Mouse (Mus musculus): ENCODE measurements at regions not wholly inside any gene's neighbourhood (a gene's known extent, or its start where the extent isn't known, plus 50 kb on each side); places are given as distances from the start of the nearest gene placed in this dataset.
A peak's percentile ranks its signal among the peaks of the same experiment; 100 is the strongest.

DNA sequence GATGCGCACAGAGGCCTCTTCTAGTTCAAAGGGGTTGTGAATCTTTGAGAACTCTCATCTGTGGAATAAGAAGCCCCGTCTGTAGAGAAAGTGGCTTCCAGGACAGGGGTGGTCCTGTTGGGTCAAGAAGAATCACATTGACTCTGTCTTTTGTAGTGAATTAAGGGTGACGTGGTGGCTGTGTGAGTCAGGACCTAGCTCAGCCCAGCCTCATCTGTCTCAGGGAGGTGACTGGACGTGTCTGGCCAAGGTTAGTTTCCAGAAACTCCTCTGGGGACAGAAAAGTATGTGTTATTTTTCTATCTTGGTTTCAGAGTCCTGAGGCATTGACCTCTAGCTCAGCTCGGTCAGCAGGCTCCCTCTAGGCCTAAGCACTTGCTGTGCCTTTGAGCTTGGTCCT, 73.3 kb upstream of the Lep start:
- DNase-seq (ENCODE audit: low read depth, low spot score) = no peak

DNA sequence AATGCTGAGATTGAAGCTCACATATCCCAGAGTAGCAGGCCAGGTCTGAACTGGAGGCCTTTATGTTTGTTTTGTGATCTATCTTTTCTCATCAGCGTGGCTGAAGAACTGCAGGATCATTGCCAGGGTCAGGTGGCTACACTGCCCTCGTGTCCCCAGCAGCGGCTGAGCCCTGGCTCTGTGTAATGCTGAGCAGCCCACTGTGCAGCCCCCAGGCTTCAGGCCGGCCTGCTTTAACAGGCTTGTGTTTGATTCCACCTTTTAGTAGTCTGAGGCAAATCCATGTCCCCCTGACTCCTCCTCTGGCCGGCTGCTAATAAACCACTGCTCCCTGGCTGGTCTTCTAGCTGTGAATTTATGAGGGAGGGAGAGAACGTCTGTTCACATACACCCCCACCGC, 72.6 kb upstream of the Lep start:
- no peak for DNase-seq (ENCODE audit: low read depth, low spot score)

DNA sequence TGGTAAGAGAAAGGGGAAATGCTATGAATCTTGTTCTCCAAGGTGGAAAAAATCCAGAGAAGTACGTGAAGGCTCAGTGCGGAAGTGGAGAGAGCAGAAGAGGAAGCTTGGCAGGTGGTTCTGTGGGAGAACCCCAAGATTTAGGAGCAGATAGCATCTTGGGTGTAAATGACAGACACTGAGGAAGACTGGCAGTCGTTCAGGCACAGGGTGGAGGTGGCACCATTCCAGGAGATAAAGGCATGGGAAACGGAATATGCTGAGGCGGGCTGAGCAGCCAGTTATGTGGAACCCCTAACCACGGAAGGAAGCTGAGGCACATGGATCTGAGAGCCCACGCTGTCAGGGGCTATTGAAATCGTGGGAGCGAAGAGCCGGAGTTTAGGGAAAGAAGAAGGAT, 70.6 kb upstream of the Lep start:
- no peak for DNase-seq (ENCODE audit: low read depth, low spot score)

- DNase-seq (ENCODE audit: low read depth, low spot score) = no peak
These were observed 69.8 kb upstream of the Lep start for GRCm38 (mm10) chr6:28990210-28990609.

DNA sequence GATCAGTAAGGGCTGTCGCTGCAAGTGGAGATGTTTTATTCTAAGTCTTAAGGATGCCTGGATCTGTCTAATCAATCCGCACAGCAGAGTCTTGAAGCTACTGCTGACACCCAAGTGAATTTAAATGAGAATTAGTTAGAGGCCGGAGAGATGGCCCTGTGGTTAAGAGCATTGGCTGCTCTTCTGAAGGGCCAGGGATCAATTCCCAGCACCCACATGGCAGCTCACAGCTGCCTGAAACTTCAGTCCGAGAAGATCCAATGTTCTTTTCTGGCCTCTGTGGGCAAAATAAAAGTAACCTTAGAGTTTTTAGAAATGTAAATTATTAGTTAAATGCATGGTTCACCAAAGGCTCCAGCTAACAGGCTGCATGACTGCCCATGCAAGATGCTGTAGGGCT, 65.5 kb upstream of the Lep start:
- no peak for DNase-seq (ENCODE audit: low read depth, low spot score)

DNA sequence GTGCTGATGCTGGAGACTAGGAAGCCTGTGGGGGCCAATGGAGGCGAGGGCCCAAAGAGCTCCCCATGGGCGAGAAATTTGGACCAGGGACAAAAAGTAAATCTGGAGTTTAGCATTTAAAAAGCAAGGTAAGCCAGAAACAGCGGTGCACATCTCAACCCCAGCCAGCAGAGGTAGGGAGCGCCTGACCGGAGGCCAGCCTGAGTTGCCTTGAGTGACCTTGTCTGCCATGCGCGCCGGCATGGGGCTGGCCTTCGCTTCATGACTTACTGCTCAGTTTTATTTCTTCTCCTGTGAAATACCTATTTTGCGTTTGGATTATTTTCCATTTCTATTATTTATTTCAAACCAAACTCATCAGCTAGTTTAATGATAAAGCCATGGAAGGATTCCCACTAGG, 64.3 kb upstream of the Lep start:
- DNase-seq (ENCODE audit: low read depth, low spot score) = no peak

DNA sequence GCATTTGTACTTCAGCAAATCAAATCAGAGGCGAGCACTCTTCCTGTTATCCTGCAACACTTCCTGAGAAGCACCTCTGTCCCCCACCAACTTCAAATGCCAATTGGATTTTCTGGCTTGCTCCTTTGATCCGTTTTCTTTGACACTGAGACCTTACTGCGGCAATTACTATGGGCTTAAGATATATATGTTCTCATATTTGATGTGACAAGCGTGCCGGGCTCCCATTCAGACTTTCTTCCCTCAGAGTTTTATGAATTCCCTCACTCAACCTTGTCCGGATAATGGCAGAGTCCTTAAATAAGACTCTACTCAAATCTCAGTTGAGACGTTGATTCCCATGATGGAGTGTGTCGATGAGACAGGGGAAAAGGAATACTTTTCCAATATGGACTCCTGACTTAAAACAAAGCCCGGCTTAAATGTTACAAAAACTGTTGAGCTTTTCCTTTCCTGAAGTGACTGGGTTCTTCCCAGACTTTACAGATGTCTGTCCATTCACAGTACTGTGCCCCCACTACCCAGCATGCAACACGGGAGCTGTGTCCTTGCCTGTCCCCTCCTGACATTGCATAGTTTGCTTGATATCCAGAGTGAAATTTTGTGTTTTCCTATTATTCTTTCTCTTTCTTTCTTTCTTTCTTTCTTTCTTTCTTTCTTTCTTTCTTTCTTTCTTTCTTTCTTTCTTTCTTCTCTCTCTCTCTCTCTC, 60.5 kb upstream of the Lep start:
- no peak for DNase-seq (ENCODE audit: low read depth, low spot score)

DNA sequence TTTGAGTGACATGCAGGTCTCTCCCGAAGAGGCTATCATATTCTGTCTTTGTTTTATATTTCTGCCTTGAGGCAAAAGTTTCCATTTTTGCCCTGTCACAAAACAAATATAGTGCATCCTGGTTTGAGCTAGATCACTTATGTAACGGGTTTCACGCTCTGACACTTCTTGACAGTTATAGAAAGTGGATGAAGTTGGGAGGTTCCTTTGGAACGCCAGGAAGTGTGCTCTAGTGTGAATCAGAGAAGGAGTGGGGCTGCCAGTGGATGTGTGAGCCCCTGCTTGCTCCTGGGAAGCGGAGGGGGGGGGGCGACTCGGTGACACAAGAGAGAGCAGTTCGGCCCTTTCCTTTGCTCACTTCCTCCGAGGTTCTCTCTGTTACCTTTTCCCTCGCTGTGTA, 57.9 kb upstream of the Lep start:
- no peak for DNase-seq (ENCODE audit: low read depth, low spot score)

GRCm38 (mm10) chr6:29002811-29003210, 57.2 kb upstream of the Lep start:
- peak; percentile 94 for DNase-seq (ENCODE audit: low read depth, low spot score)

DNA sequence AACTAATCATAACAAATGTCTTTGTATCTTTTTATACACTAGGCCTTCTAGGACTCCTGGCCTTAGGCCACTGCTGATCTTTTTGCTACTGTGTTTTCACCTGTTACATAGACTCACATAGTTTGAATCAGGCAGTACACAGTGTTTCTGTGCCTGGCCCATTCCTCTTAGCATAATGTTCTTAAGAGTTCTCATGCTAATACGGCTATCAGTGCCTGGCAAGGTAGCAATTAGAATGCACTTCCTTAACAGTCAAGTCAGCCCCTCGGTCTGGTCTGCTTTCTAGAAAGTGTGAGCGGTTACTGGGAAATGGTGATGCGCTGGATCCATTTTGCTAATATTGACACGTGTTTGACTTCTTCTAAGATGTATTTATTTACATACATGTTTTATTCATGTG, 54.2 kb upstream of the Lep start:
- DNase-seq (ENCODE audit: low read depth, low spot score) = peak; percentile 73

All from R1 (cell line).